Mouse (Mus musculus) gastrocnemius, postnatal 14 days (tissue): Measurements from ENCODE around the gene Sult1a1. TPM values are rescaled to one million over a fixed set of nuclear protein-coding genes. Genes with fewer than 3 reads are reported as not detected.
A peak's percentile ranks its signal among the peaks of the same experiment; 100 is the strongest.

Experiments
- DNase-seq: peaks from one replicate; pipeline ENCODE4 v3.0.0; 2021; ENCODE audit warnings: mixed read lengths
- intact Hi-C: fragments of 180-260 bp; cut with DNase I; formaldehyde crosslinking; loops from one replicate; pipeline ENCODE4 v1.15.1; 2025; ENCODE audit warnings: low total_unique reads
- total RNA-seq, 2 experiments: library from RNA; stranded (reverse); gene quantifications; 2 replicates each; pipeline ENCODE4 v1.2.3; 2021

The Sult1a1 gene
- total RNA-seq, 2 experiments from 2014 or later: 20.3 to 45.9 TPM

DNA sequence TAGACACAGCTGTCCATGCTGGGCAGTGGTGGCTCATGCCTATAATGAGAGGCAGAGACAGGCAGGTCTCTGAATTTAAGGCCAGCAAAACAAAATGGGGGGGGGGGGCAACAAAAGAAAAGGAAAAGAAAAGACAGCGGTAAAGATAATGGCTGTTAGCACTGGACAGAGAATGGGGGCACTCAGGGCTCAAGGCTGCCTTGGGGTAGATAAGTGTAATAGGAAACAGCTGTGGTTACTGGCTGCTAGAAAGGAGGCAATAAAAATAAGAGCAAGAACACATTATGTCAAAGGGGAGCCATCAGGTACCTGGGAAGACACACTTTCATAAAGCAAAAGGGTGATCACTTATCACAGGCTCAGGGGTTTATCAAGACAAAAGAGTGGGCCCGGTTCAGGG, 43.8 kb downstream of the Sult1a1 start:
- DNase-seq: no peak

DNA sequence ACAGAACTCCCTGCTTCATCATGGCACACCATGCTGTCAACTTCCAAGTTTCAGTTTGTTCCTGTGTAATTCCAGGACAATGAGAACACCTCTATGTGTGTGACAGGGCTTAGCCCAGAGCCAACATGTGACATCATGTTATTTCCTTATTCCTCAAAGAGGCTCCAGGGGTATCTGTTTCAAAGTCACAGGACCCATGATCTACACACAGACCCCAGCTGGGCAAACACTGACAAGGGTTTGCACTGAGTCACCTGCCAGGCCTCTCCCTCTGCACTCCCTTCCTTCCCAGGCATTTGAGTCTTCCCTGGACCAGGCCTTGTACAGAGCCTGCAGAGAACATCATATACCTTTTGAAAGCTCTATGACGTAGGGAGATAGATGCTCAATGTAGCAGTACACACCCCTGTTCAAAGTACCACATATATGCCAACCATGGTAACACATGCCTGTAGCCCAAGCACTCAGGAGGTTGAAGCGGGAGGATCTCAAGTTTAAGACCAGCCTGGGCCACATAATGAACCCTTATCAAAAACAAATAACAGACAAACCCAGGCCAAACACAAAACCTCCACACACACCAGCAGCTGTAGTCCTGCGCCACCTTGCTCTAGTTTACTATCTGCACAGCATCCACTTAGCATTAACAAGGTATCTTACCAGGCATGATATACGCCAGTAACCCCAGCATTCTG, 45.3 kb downstream of the Sult1a1 start, which contains the start of gene Nupr1:
Gene Nupr1 (minus strand): TSS at position 38 of the 695 bp plus-strand sequence.
- no peak for DNase-seq
- intact Hi-C loops: no loop called here

More for the DNA sequence above, 43.8 kb downstream of the Sult1a1 start:
- intact Hi-C loops: no loop called here

DNA sequence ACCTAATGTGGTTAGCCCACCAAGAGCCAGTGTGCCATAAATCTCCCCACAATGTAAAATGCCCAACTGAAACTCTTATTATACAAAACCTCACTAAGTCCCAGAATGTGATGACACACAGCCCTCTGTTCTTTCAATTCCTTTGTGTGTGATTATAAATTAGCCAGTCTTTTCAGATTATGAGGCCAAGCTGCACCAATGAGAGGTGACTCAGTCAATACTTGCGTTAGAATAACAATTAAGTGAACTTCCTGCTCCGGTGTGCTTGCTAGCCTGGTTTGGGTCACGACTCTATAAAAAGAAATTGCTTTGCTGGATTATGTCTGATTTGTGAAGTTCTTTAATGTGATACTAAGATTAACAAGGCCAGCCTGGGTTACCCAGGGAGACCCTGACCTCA, 46.3 kb downstream of the Sult1a1 start:
- DNase-seq: no peak
- intact Hi-C loops: no loop called here

DNA sequence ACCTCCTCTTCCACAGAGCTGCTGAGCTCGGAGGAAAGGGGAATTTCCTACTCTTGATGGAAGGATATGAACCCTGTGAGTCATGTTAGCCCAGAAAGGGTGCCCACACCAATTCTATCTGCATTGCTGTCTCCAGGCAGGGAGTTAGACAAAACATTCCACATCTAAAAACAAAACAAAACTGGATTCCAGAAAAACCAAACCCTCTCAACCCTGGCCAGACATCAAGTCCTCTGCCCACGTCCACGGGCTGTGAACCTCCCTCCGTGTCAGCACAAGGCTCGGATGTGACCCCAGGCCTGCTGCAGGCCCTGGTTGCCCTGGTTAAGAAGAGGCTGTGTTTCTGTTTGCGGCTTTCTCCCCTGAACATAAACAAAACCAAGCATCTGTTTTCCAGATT, 48.1 kb downstream of the Sult1a1 start:
- no peak for DNase-seq
- intact Hi-C loops: no loop called here

DNA sequence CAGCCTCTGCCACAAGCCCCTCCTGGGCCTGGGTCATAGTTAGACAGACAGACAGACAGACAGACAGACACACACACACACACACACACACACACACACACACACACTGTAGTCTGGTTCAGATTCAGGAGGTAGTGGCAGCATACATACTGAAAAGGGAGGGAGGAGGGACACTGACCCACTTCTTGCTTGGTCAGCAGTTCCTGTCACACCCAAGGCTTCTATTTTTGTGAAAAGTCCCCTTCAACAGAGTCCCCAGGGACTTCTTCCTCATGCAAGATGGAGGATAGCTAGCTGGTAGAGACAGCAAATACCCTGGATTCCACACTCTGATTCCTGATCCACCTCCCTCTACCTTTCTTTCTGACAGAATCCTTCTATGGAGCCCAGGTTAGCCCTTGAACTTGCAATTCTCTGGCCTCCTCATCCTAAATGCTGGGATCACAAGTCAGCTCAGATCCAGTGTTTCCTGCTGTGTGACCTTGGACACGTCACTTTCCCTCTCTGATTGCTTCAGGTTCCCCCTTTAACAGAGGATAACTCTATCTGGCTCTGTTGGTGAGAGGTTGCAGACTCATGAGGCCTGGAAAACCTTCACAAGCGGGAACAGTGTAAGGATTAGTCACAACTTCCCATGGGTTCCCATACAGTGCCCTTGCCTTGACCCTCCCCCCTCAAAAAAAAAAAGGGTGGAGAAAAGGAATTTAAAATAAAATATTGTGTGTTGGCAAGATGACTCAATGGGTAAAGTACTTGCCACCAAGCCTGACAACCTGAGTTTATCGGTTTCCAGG, 50.2 kb downstream of the Sult1a1 start:
- intact Hi-C loops: no loop called here

DNA sequence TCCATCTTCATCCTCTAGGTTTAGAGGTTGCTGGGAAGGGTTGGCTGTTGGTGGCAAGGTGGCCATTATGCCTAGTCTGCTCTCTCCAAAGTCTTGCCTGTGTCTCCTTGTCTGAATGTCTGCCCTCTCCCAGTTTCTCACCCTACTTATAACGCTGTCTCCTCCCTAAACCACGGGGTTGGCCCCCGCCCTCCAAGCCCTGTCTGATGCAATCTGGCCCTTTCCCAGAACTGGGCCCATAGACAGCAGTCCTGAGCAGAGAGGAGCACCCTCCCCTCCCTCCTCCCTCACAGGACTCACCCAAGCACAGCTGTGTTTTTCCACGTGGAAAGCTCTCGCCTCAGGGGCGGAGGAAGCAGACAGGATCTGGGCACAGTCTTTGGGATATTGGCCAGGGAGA, 50.9 kb downstream of the Sult1a1 start:
- DNase-seq: peak; percentile 90
- intact Hi-C loops: no loop called here

More for the DNA sequence above, 50.2 kb downstream of the Sult1a1 start:
- DNase-seq: no peak

DNA sequence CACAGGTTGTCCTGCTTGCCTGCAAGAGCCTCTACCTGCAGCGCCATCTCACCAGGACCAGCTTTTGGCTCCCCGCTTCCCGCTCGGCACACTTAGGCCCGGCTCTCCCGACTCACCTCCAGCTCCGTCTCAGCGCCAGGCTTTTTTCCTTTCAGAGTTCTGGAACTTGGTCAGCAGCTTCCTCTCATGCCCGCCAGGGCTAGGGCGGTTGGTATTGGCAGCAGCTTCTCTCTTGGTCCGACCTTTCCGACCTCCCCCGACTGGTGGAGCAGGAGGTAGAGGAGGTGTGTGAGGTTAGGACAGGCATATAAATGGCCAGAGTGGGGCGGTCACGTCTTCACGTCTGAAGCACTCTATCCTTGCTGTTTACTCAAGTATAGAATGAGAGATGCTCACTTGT, 51.5 kb downstream of the Sult1a1 start:
- DNase-seq: no peak
- intact Hi-C loops: no loop called here

DNA sequence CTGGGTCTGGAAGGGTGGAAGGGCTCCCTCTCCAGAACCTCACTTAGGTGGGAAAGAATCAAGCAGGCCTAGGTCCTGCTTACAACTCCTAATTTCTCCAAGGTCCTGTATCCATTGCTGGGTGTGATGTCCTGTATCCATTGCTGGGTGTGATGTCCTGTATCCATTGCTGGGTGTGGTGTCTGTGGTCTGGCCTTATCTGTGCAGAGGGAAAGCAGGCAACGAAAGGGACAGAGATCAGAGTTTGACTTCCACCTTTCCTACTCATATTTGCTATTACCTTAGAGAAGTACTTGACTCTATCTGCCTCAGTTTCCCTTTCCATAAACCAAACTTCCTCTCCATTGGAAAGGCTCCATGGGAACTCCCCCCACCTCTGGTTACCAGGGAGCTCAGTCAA, 52.9 kb downstream of the Sult1a1 start:
- intact Hi-C loops: no loop called here
- DNase-seq: no peak

Other genes starting within 250 kb of the Sult1a1 start
- 10 to 100 TPM; 12.1 to 12.7 TPM for gene Rabep2, start 247.7 kb downstream of the Sult1a1 start, total RNA-seq
- over 10,000 TPM; 16,285 to 17,681 TPM for gene Atp2a1, start 213.3 kb downstream of the Sult1a1 start, total RNA-seq
- 10 to 100 TPM; 47.1 to 47.6 TPM for gene Sh2b1, start 201.0 kb downstream of the Sult1a1 start, total RNA-seq
- gene Tufm, start 189.1 kb downstream of the Sult1a1 start, total RNA-seq: 100 to 1,000 TPM; 117 to 146 TPM
- gene Atxn2l, start 173.0 kb downstream of the Sult1a1 start, total RNA-seq: 10 to 100 TPM; 31.1 to 32.4 TPM
- gene Eif3c, start 110.0 kb downstream of the Sult1a1 start, total RNA-seq: 100 to 1,000 TPM; 135 to 136 TPM
- gene Apobr, start 91.5 kb downstream of the Sult1a1 start, total RNA-seq: under 1 TPM; 0.55 to 0.88 TPM
- gene Cln3, start 90.6 kb downstream of the Sult1a1 start, total RNA-seq: 1 to 10 TPM; 6.5 to 7.6 TPM
- gene Il27, start 81.5 kb downstream of the Sult1a1 start, total RNA-seq: not detected
- 10 to 100 TPM; 15.4 to 18.3 TPM for gene Nupr1, start 45.6 kb downstream of the Sult1a1 start, total RNA-seq
- gene Sgf29, start 27.1 kb downstream of the Sult1a1 start, total RNA-seq: 10 to 100 TPM; 23.2 to 24.6 TPM
- gene Bola2, start 19.0 kb upstream of the Sult1a1 start, total RNA-seq: 10 to 100 TPM; 40.7 to 41.6 TPM
- gene Slx1b, start 19.4 kb upstream of the Sult1a1 start, total RNA-seq: 1 to 10 TPM; 3.7 to 4.6 TPM
- 1 to 10 TPM; 2.7 to 3.6 TPM for gene Coro1a, start 31.4 kb upstream of the Sult1a1 start, total RNA-seq
- 10 to 100 TPM; 35.0 to 40.0 TPM for gene Mapk3, start 83.2 kb upstream of the Sult1a1 start, total RNA-seq
- 1 to 10 TPM in 1 of 2 experiments, under 1 TPM in 1; 0.92 to 1.8 TPM for gene Gdpd3, start 89.9 kb upstream of the Sult1a1 start, total RNA-seq
- gene Ypel3, start 100.5 kb upstream of the Sult1a1 start, total RNA-seq: 10 to 100 TPM; 52.4 to 64.9 TPM
- under 1 TPM; 0.31 to 0.55 TPM for gene Tbx6, start 105.1 kb upstream of the Sult1a1 start, total RNA-seq
- 10 to 100 TPM; 28.0 to 33.6 TPM for gene Ppp4c, start 116.1 kb upstream of the Sult1a1 start, total RNA-seq
- gene Fam57b, start 121.2 kb upstream of the Sult1a1 start, total RNA-seq: 10 to 100 TPM; 12.5 to 14.2 TPM
- gene 4930451I11Rik, start 155.2 kb upstream of the Sult1a1 start, total RNA-seq: not detected
- not detected for gene Doc2a, start 171.0 kb upstream of the Sult1a1 start, total RNA-seq
- gene Hirip3, start 185.5 kb upstream of the Sult1a1 start, total RNA-seq: 1 to 10 TPM; 6.1 to 8.5 TPM
- gene Ino80e, start 185.9 kb upstream of the Sult1a1 start, total RNA-seq: 10 to 100 TPM; 13.7 to 14.1 TPM
- gene Taok2, start 208.3 kb upstream of the Sult1a1 start, total RNA-seq: 10 to 100 TPM; 33.1 to 33.5 TPM
- gene Tmem219, start 246.5 kb upstream of the Sult1a1 start, total RNA-seq: 10 to 100 TPM; 11.9 to 13.1 TPM